Mouse (Mus musculus) megakaryocyte, embryonic 14.5 days (primary cell): ENCODE measurements around the gene Bach2. TPM values are rescaled to one million over a fixed set of nuclear protein-coding genes. Genes with fewer than 3 reads are reported as not detected.

ENCODE experiments used
- H3K27me3 ChIP-seq: replicated peaks from 2 replicates; pipeline ENCODE3; 2012; ENCODE audit warnings: inconsistent platforms
- H3K36me3 ChIP-seq: replicated peaks from 2 replicates; pipeline ENCODE3; 2012; ENCODE audit warnings: low read length, inconsistent platforms, mixed read lengths
- H3K4me1 ChIP-seq: 2 replicates; pipeline ENCODE4 v1.6.1; 2012; ENCODE audit warnings: inconsistent platforms
- H3K4me3 ChIP-seq: replicated peaks from 2 replicates; pipeline ENCODE3; 2012; ENCODE audit warnings: moderate library complexity, mild to moderate bottlenecking, inconsistent platforms
- H3K9me3 ChIP-seq: 2 replicates; pipeline ENCODE4 v1.6.1; 2012; ENCODE audit warnings: inconsistent platforms
- FLI1 ChIP-seq: IDR thresholded peaks from 2 replicates; pipeline ENCODE4 v1.6.1; 2012; ENCODE audit warnings: low read length, inconsistent platforms, mixed read lengths
- GATA1 ChIP-seq: IDR thresholded peaks from 3 replicates; pipeline ENCODE4 v1.6.1; 2012; ENCODE audit warnings: mixed read lengths, low read length, inconsistent platforms, borderline replicate concordance
- polyA plus RNA-seq: library from polyadenylated mRNA; stranded (reverse); fragments of >175 nt; gene quantifications from 2 replicates; pipeline ENCODE4 v1.2.3, GENCODE M21; 2012; ENCODE audit warnings: low replicate concordance; ENCODE audit not compliant: insufficient read depth

The Bach2 gene
- polyA plus RNA-seq, 1 experiment = 0.27 TPM

GRCm38 (mm10) chr4:32538488-32538887 lies 299.9 kb downstream of the Bach2 start:
- Histone ChIP-seq H3K4me1 (peaks cover 6% of the 10 kb centered on the region; the same call in 1 of the 2 replicates), H3K4me3 (no peak overlapping the region), H3K36me3 (no peaks in the 10 kb centered on the region), H3K27me3 (peaks cover 57% of the 10 kb centered on the region), H3K9me3 (no peaks in the 10 kb centered on the region)
- TF ChIP-seq FLI1 (no peak), GATA1 (no peak)

DNA sequence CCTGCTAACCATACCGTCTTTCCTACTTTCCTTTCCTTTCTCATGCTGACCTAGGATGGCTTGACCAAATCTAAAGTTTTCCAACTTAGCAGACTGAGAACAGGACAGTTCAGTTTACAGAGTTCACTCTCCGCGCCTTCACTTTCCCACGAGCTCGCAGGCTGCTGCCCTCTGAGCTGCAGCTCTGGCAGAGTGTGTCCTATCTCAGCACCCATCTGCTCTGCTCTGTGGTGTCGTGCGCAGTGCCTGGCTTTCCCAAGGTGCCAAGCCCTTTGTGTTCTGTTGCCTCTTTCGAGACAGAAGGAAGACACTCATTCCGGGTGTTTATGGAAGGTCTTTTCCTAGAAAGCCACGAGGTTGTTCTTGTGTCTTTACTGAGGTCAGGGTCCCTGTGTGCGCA lies 300.4 kb downstream of the Bach2 start:
- H3K27me3 ChIP-seq = peaks cover 55% of the 10 kb centered on the region
- TF ChIP-seq GATA1 = no peak
- TF ChIP-seq FLI1 = no peak
- H3K9me3 ChIP-seq = no peaks in the 10 kb centered on the region
- no peak overlapping the region for H3K4me3 ChIP-seq
- no peaks in the 10 kb centered on the region for H3K36me3 ChIP-seq
- H3K4me1 ChIP-seq = peaks cover 6% of the 10 kb centered on the region; the same call in 1 of the 2 replicates

GRCm38 (mm10) chr4:32544821-32545545 lies 306.4 kb downstream of the Bach2 start:
- no peaks in the 10 kb centered on the region for H3K4me1 ChIP-seq
- no peak for TF ChIP-seq FLI1
- TF ChIP-seq GATA1 = no peak
- H3K27me3 ChIP-seq = peaks cover 26% of the 10 kb centered on the region
- no peak overlapping the region for H3K4me3 ChIP-seq
- H3K36me3 ChIP-seq = no peaks in the 10 kb centered on the region
- peaks cover 15% of the 10 kb centered on the region for H3K9me3 ChIP-seq

GRCm38 (mm10) chr4:32545548-32545947 lies 306.9 kb downstream of the Bach2 start:
- Histone ChIP-seq H3K36me3 (no peaks in the 10 kb centered on the region), H3K4me1 (no peaks in the 10 kb centered on the region), H3K4me3 (no peak overlapping the region), H3K27me3 (peaks cover 23% of the 10 kb centered on the region), H3K9me3 (peaks cover 15% of the 10 kb centered on the region)
- no peak for TF ChIP-seq GATA1
- TF ChIP-seq FLI1 = no peak

- Histone ChIP-seq H3K27me3 (peaks cover 8% of the 10 kb centered on the region), H3K4me3 (no peak overlapping the region), H3K36me3 (no peaks in the 10 kb centered on the region), H3K4me1 (no peaks in the 10 kb centered on the region), H3K9me3 (peaks cover 15% of the 10 kb centered on the region)
- TF ChIP-seq GATA1 (no peak), FLI1 (no peak)
Measured at GRCm38 (mm10) chr4:32549150-32549549, 310.5 kb downstream of the Bach2 start.

DNA sequence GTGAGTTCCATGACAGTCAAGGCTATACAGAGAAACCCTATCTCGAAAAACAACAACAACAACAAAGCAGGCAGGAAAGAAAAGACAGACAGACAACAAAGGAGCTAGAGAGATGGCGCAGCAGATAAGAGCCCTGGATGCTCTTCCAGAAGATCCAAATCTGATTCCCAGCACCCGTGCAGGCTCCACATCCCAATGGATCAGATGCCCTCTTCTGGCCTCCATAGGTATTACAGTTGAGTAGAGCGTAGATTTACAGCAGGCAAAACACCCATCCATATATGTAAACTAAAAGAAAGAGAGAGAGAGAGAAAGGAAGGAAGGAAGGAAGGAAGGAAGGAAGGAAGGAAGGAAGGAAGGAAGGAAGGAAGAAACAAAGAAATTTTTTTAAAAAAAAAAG lies 312.7 kb downstream of the Bach2 start:
- no peaks in the 10 kb centered on the region for H3K36me3 ChIP-seq
- H3K4me3 ChIP-seq = no peak overlapping the region
- TF ChIP-seq GATA1 (no peak), FLI1 (no peak)

GRCm38 (mm10) chr4:32555506-32555905 lies 316.9 kb downstream of the Bach2 start:
- Histone ChIP-seq H3K27me3 (peaks cover 7% of the 10 kb centered on the region), H3K9me3 (no peaks in the 10 kb centered on the region), H3K4me3 (no peak overlapping the region), H3K36me3 (no peaks in the 10 kb centered on the region), H3K4me1 (peaks cover 5% of the 10 kb centered on the region)
- TF ChIP-seq FLI1 = no peak
- no peak for TF ChIP-seq GATA1

More for the DNA sequence above, 312.7 kb downstream of the Bach2 start:
- Histone ChIP-seq H3K9me3 (peaks cover 15% of the 10 kb centered on the region), H3K27me3 (peaks cover 9% of the 10 kb centered on the region), H3K4me1 (no peaks in the 10 kb centered on the region)

DNA sequence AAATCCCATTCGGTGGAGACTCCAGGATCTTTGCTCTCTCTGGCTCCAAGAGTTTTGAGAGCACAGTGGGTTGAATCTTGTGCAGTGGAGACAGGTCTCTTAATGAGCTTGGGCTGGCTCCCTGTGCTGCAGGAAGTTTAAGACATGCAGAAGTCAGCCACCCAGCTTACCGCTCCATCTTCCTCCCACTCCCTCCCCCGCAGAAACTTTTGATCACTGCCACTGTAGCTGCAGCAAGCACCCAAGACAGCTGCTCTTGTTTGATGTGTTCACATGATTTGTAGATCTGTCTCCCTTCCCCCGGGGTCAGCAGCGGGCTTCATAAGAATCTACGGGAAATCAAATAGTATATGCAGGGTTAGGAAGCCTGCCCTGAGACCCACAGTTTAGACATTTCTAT lies 321.6 kb downstream of the Bach2 start:
- H3K9me3 ChIP-seq = no peaks in the 10 kb centered on the region
- no peak overlapping the region for H3K4me3 ChIP-seq
- peaks cover 26% of the 10 kb centered on the region for H3K27me3 ChIP-seq
- no peaks in the 10 kb centered on the region for H3K36me3 ChIP-seq
- no peak for TF ChIP-seq GATA1
- H3K4me1 ChIP-seq = peaks cover 26% of the 10 kb centered on the region

DNA sequence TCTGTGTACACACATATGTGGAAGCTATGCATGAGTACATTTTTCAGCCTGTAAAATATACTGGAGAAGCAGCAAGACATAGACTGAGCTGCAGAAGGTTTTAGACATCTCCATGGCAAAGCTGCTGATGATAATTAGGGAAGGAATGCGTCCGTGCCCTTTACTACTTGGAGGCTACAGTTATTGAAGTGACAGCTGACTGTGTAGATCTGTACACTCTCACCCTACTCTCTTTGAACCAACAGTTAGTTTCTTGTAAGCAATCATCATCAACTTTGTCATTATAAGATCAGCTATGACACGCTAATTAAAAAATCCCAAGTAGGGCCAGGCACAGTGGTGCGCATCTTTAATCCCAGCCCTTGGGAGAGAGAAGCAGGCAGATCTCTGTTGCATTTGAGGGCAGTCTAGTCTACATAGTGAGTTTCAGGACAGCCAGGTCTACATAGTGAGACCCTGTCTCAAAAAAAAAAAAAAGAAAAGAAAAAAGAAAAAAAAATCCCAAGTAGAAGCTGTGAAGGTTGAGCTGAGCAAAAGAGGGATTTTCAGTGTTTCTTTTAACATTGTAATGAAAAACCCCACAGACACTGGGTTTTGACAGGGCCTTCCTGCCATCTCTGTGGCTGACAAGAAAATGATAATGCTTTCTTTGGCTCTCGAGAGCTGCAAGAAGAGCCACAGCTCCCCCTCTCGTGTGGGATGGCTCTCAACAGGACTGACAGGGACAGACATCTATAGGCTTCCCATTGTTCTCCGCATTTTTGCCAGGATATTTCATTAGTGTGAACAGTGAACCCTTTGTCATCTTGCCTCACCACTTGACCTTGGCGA lies 322.3 kb downstream of the Bach2 start:
- Histone ChIP-seq H3K9me3 (no peaks in the 10 kb centered on the region), H3K36me3 (no peaks in the 10 kb centered on the region), H3K4me1 (peaks cover 27% of the 10 kb centered on the region), H3K4me3 (no peak overlapping the region), H3K27me3 (peaks cover 26% of the 10 kb centered on the region)
- TF ChIP-seq FLI1 (no peak), GATA1 (no peak)

GRCm38 (mm10) chr4:32561555-32562095 lies 323.0 kb downstream of the Bach2 start:
- peaks cover 27% of the 10 kb centered on the region for H3K27me3 ChIP-seq
- no peak for TF ChIP-seq GATA1
- TF ChIP-seq FLI1 = no peak
- peaks cover 27% of the 10 kb centered on the region for H3K4me1 ChIP-seq
- H3K9me3 ChIP-seq = 0 out of 2 replicates have a peak, but pooled peaks cover 2% of the 10 kb centered on the region
- no peak overlapping the region for H3K4me3 ChIP-seq
- no peaks in the 10 kb centered on the region for H3K36me3 ChIP-seq
